Mouse (Mus musculus) neural tube, embryonic 10.5 days (tissue): ENCODE results near the gene Gm17428.
"Not testable (repeated sequence)": the region's sequence is repeated elsewhere in the genome, so short reads cannot be mapped to it uniquely, and the experiment has no call there.

Experiments used
- DNase-seq: peaks from one replicate; pipeline ENCODE4 v3.0.0-alpha.2; 2017; ENCODE audit warnings: low spot score; ENCODE audit errors: extremely low spot score

Gm17428 gene

DNA sequence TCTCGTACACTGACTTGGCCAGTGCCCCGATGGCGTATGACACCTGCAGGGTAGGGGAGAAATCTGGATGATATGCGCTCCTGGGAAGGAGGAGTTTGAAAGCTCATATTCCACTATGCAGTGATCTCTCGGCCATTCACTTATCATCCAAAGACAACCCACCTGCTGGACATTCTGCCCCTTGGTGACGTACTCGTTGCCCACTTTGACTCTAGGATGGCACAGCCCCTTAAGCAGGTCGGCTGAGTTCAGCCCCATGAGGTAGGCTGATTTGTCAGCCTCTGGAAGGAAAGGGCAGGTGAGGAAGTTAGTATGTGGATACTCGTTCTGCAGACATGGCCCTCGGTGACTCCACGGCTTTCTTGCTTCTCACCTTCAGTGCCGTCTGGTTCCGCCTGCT, 12.1 kb downstream of the Gm17428 start:
- no peak for DNase-seq

DNA sequence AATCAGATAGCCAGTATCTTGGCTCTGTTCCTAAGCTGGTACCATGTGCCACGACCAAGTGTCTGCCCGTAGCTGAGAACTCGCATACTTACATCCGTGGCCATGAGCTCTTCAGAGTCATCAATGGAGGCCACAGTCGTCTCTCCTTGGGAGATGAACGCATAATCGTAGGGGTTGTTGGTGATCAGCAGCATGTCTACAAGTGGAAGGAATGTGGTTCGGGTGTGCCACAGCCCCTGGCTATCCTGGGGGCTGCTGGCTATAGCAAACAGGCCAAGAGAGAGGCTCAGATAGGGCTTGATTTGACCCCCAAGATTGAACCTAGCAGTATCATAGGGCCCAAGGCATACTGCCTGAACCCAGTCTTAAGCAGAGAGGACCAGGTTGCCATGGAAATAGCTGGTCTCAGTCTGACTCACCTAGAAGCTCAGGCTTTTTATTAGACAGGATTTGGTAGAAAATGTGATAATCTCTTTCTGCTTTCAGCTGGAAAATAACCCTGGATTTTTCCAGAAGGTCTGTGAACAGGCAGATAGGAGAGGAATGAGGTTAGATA, 13.2 kb downstream of the Gm17428 start:
- DNase-seq, result no peak

DNA sequence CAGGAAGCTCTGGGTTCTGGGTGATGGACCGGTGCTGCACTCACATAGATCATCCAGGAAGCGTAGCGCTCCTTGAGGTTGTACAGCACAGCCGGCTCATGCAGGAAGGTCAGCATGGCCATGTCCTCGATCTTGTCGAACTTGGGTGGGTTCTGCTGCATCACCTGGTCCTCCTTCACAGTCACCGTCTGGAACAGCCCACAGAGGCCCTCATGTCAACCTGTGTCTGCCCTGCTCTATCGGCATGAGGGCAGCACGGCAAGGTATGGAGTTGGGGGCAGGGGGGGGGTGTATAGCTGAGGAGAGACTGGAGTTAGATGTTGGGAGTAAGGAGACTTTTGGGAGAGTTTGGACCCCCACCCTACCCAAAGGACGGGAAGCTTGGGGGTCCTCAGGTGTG, 15.5 kb downstream of the Gm17428 start:
- DNase-seq, result no peak

DNA sequence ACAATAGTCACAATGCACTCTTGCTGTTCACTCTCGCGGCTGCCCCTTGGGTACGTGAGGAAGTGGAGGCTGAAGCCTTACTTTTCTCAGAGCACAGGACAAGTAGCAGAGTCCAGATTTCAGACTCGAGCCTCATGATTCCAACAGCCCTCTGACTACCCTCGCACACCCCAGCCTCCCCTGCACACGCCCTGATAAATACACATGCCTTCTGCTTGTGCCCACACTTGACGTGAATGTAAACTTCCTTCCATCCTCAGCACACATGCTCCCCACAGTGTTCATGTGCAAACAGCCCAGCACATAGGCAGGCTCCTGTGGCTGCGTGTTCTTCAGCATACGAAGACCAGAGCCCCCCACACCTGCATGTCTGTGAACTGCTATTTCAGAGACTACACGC, 16.9 kb downstream of the Gm17428 start:
- no peak for DNase-seq

DNA sequence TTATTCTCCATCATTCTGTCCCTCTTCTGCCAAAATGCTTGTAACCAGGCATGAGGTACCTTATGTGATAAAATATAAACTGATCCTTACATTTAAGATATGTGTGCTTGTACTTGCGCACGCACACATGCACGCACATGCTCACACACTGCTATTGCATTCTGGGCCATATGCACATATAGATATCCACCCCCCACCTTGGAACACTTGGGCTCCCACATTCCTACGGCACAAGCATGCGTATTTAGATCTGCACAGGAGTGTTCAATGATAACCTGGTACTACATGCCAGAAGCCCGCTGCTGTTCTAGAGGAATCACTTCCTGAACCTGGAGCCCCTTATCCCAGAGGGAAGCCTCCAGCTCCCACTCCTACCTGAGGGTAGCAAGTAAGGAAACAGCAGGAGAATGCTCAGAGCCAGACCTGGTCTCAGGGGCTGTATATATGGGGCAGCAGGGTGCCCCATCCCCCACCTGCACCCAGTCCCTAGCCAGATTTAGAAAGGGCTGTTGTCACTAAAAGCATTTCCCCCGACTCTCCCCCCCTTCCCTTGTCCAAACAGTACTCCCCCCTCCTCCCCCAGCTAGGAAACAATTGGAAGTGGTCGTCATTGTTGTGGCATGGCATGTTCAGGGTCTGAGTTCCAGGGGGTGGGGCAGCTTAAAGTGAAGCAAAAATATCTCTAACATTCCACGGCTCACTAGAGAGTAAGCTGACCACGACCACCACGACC, 17.6 kb downstream of the Gm17428 start, which contains the start of gene Myh7:
Myh7 (minus strand) TSS at position 491 of the 733 bp plus-strand sequence.
- no peak for DNase-seq

DNA sequence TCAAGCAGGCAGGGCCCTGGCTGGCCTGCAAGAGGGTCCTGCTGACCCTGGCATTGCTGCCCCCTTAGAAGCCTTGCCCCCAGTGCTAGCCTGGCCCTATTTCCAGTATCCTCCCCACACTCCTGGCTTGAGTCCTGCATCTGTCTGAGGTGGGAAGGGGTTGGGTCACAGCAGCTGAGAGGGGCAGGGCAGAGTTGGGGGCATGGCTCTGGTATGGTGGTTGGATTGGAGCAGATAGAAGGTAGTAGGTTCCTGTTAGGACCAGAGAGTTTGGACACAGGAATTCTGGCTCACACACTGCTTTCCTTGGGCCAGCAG, 18.1 kb downstream of the Gm17428 start:
- DNase-seq, result no peak

DNA sequence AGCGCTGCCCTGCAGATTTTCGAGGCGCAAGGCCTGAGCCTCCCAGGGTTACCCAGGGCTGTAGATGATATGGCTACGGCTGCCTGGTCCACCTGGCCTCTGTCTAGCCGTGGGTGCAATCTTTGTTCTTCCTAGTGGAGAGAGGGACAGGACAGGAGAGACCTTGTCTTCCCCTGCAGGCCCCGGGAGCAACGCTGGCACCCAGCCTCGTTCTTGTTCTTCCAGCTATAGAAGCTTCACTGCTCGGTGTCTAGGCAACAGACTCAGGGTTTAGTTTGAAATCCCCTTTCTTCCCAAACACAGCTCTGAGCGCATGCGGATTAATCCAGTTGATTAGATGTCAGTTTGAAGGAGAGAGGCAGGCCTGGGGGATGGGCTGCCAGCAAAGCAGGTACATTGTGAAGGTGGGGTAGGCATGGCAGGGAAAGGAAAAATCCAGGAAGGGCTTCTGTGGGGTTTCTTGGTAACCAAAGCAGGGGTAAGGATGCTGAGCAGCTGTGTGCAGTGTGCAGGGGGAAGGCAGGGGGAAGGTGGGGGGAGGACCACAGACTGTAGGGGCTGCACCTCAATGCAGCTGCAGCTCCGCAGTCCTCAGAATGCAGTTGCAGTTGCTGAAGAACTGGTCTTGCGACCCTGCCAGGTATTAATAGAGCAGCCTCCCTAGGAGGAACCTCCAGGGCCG, 18.9 kb downstream of the Gm17428 start:
- no peak for DNase-seq

DNA sequence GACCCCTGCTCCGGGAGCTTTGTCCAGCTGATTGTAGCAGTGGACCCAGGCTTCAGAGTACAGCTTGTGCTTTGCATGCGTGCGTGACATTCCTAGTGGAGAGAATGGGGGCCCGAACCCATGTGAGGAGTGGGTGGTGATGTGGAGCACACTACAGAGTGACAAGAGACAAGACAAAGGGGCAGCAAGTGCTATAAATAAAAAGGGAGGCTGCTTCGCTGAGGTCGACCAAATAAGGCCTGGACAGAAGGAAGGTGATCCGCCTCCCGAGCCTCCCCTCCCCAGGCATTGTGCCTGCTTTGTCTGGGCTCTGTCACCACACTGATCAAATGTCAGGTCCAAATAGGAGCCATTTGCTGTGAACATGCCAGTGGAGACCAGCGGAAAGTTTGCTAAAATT, 20.1 kb downstream of the Gm17428 start:
- DNase-seq, result no peak

DNA sequence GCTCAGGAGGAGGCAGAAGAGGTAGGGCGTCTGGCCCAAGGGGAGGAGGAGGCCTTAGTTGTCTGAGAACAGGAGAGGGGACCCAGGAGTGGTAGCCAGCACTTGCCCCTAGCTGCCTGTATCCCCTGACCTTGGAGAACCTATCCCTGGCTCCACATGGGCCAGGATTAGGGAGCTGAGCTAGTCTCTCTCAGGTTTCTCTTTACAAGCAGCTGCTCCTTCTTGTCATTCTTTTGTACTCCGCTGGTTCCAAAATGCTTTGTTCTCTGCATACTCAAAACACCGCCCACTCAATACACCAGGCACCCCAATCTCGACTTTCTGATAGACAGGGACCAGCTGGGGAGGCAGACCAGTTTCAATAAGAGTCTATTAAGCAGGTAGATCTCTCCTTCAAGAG, 20.6 kb downstream of the Gm17428 start:
- no peak for DNase-seq

DNA sequence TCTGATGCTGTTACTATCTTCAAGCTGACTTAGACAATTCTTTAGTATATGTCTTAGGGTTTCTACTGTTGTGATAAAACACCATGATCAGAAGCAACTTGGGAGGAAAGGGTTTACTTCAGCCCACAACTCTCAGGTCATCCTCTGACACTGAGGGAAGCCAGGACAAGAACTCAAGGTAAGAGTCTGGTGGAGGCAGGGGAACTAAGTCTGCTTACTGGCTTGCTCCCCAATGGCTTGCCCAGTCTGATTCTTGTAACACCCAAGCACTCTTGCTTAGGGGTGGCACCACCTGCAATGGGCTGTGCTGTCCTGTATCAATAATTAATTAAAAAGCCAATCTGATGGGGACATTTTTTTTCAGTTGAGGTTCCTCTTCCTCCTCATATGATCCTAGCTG, 21.9 kb downstream of the Gm17428 start:
- DNase-seq, result no peak

DNA sequence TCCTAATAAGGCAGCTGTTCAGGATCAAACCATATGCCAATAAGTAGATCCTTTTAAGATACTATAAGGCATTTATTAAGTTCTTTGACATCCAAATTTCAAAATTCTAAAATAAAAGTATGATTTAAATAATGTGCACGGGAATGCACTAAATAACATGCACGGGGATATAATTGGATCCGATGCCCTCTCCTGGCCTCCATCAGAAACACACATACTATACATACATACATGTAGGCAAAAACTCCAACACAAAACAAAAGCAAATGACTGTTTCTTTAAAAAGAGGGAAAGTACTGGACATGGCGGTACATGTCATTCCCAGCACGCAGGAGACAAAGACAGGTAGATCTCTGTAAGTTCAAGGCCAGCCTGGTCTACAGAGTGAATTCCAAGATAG, 23.1 kb downstream of the Gm17428 start:
- DNase-seq, result not testable (repeated sequence)

DNA sequence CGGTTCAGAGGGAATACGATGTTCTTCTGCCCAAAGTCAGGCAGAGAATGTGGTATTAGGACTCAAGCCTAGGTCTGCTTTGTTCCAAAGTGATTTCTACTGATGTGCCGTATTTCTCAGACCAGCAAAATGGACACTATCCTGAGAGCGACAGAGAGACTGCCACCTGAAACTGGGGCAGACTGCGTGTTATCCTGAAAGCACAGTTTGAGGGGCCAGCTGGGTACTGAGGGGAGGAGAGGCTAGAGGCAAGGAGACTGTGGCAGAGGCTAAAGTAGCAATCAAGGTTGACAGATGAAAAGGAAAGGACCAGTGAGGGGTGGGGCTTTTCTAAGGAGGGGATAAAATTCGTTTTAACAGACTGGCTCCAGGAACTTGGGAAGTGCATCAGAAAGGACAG, 24.1 kb downstream of the Gm17428 start:
- DNase-seq, result no peak

DNA sequence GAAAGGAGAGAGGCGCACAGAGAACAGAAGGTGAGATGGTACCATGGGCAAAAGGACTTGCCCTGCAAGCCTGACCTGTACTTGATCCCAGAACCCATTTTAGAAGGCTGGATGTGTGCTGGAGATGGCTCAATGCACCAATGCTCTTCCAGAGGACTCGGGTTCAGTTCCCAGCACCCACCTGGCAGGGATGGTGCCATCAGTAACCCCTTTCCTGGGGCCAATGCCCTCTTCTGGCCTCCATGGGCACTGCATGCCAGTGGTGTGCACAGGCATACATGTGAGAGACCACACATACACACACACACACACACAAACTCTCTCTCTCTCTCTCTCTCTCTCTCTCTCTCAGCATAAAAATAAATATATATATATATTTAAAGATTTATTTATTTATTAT, 24.7 kb downstream of the Gm17428 start:
- DNase-seq, result no peak

DNA sequence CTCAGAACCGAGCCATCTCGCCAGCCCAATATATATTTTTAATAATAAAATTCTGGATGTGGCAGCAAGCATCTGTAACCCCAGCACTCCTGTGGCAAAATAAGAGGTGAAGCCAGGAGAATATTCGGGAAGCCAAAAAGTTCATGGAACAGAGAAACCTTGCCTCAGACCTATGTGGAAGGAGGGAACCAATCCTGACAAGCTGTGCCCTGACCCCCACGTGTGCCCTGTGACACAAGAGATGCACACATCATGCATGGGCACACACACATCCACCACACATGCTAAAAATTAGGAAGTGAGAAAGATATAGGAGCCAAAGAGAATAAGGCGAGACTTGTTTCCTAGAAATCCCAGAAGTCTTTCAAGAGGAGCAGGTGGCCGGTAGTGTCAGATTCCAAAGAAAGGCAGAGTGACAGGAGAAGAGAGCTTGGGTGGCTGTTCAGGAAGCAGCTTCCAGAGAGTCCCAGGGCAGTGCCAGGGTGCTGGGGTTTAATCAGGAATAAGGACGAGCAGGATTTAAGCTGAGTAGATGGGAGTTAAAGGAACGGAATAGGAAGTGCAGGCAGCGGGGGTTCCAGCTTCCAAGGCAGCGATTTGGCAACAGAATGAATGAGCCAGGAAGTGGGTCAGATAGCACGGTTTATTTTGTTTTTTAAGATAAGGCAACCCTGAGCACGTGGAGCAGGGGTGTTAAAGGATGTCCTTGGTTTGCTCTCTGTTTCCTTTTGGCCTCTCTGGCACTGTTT, 25.4 kb downstream of the Gm17428 start:
- no peak for DNase-seq

DNA sequence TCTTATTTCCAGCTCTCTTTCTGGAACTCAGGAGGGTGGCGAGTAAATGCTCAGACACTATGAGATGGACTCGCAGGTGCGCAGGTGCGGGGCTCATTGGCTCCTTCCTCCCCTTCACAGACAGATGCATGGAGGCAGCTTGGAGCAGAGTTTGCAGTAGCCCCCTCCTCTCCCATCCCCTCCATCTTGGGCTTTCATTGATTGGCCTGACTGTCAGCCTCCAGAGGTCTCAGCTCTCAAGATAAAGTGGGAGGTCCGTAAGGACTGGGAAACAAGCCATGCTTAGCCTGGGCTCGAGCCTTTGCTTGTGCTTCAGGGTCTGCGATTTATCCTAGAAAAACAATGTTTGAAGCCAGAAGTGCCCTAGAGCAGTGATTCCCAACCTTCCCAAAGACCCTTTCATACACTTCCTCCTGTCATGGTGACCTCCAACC, 26.0 kb downstream of the Gm17428 start:
- no peak for DNase-seq

DNA sequence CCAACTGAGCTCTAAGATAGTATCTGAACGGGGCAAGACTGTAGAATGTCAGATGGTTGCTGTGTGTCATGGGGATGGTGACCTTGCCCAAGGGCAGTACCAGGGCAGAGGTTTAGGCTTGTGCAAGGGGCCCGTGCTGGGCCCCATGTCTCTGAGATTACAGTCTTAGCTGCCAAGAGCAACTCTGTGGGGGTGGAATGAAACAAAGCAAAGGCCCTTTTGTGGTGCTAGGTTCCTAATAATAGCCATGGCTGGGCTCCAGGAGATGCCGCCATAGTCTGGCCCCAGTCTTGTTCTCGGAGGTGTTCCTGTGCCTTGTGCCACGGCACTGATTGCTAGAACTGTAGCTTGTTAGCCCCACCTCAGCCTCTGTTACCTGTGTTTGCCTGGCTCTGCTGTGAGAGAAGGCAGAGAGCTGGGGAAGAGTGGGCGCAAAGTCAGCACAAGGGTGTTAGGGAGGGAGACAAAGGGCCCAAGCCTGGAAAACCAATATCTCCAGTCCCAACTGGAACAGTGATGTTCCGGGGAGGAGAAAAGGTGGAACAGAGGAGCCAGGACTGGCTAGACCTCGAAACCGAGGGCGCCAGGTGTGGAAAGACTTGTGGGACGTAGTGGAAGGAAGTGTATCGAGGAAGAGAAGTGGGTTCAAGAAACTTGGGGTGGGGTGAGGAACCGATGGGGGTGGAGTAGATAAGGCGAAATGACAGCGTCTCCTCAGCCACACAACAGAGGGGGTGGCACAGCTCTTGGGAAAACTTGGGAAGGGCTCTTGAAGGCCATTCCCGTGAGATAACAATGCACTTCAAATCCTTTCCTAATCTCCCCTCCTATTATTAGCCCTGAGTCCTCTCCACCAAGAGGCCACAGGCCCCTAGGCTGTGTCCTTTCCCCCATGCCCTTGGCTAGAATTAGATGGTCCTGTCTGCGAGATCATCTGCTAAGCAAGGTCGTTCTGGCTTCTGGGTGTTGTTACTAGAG, 27.4 kb downstream of the Gm17428 start:
- DNase-seq, result no peak

DNA sequence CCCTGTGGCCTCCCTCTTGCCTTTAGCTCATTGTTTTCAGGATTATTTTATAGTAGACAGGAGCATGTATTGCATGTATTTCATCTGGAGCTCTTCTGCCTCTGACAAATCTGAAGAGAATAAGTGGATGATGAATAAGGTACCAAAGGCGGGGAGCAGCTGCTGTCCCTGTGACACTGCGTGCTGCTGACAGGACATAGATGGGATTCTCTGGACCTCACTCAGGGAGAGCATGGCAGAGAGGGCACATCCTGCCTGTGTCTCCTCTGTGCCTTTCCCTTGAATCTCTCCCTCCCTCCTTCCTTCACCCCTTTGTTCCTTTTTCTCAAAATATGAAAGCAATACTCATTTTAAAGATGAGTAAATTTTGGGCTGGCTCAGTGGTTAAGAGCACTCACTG, 28.8 kb downstream of the Gm17428 start:
- no peak for DNase-seq

DNA sequence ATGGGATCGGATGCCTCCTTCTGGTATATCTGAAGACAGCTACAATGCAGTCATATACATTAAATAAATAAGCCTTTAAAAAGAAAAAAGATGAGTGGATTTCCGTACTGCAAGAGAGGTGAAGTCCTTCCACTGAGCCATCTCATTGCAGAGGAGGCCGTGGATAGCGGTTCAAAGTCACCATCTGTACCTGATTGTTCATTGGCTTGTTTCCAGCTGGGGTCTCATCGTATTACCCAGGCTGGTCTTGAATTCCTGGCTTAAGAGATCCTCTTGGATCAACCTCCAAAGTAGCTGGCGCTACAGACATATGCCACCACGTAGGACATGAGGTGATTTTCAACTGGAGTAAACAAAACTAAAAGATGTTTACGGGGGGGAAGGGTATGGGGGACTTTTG, 29.2 kb downstream of the Gm17428 start:
- DNase-seq, result no peak

DNA sequence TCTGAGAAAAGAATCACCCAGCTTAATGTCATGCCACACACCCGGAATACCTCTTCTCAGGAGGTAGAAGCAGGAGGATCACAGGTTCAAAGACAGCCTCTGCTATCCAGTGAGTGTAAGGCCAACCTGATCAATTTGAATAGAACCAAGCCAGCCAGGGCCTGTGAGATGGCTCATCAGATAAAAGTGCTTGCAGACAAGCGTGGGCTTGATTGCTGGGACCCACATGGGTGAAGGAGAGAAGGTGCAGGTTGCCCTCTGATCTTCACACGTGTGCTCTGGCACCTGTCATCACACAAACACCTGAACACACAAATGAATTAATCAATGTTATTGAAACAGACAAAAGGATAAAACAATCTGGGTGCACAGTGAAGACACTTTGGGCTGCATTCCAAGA, 29.8 kb downstream of the Gm17428 start:
- no peak for DNase-seq

DNA sequence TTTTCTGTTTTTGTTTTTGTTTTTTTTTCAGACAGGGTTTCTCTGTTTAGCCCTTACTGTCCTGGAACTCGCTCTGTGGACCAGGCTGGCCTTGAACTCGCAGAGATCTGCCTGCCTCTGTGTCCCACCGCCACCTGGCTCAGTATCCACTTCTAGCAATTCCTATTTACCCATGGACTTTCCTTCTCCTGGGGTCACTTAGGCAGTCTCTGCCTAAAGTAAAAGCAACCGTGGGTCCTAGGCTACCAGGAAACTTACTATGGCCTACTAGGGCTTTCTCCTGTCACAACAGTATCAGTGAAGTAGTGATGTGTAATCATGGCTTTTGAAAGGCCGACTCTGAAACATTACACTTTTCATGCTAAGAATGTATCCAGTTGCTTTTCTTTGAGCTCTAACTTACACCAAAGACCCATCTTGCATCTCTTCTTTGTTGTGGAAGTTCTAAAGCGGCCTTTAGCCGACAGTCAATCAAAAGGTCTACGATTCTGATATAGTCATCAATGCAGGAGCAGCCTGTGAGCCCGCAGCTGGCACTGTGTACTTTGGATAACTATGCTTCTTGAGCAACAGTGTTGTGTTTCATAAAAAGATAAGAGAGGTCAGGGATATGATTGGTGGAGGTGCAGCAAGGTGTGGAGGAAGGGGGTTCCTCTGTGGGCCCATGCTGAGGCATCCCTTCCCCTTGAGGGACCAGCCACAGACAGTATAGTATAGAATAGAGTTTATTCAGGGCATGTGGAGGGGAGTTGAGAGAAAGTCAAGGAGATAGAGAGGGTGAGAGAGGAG, 30.6 kb downstream of the Gm17428 start:
- no peak for DNase-seq
